Mouse (Mus musculus) spleen, adult 2 months (tissue): ENCODE measurements around the gene Ccdc134.

Source experiments
- CTCF ChIP-seq: fragments of 200-500 bp; IDR thresholded peaks from 2 replicates; pipeline ENCODE4 v1.5.1; 2011; ENCODE audit warnings: mild to moderate bottlenecking, inconsistent platforms; ENCODE audit not compliant: insufficient read depth, insufficient read length, insufficient replicate concordance; ENCODE audit errors: extremely low read depth
- POLR2A ChIP-seq: fragments of 200-500 bp; IDR thresholded peaks from 2 replicates; pipeline ENCODE4 v1.6.1; 2011; ENCODE audit warnings: low read depth, low read length, inconsistent platforms

GRCm38 (mm10) chr15:82091061-82091460 is 36.7 kb upstream of the Ccdc134 start:
- TF ChIP-seq CTCF (no peak), POLR2A (no peak)
